Mouse (Mus musculus) olfactory bulb, adult 2 months (tissue): ENCODE results near the gene Kctd19.

Experiments used
- CTCF ChIP-seq: fragments of 200-500 bp; IDR thresholded peaks from 2 replicates; pipeline ENCODE4 v1.5.1; 2012; ENCODE audit warnings: low read depth, mild to moderate bottlenecking, low read length, moderate library complexity; ENCODE audit not compliant: insufficient read depth
- POLR2A ChIP-seq: fragments of 200-500 bp; IDR thresholded peaks from 2 replicates; pipeline ENCODE4 v1.6.1; 2012; ENCODE audit warnings: mild to moderate bottlenecking, low read depth, low read length, moderate library complexity; ENCODE audit not compliant: insufficient read depth

GRCm38 (mm10) chr8:105341399-105341798 is 71.9 kb downstream of the Kctd19 start:
- no peak for TF ChIP-seq CTCF
- TF ChIP-seq POLR2A: no peak
